Mouse (Mus musculus): Measurements from ENCODE around the gene 1700009N14Rik. TPM values are rescaled to one million over a fixed set of nuclear protein-coding genes. Genes with fewer than 3 reads are reported as not detected.

The 1700009N14Rik gene
- not detected in 2 replicates for polyA plus RNA-seq (2015; fragmentation: Nextera tagmentation; extraction: Ambion mirVana)

DNA sequence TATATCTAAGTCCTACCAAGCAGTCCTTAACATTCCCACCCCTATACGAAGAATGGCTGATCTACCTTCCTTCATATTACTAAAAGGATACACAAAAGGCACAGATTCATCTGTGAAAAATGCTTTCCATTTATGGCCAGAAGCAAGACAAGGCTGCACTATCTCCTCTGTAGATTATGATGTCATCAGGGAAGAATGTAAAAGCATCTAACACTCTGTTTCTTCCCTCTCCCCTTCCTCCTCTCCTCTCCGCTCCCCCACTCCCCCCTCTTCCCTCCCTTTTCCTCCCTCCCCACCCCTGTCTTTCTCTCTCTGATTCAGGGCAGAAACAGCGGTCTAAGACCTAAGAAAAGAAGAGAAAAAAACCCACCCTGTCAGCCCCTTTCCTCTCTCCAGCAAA lies at the start of gene 1700009N14Rik:
Gene 1700009N14Rik (plus strand): TSS at position 227 of the 400 bp plus-strand sequence.
- WGBS = 58% methylated on average over 3 of the region's 3 CpGs
- H3K4me1 ChIP-seq = no peaks in the 10 kb centered on the region
- H3K9me3 ChIP-seq (replicated peaks) = no peaks in the 10 kb centered on the region
- H3K4me3 ChIP-seq (replicated peaks) = no peak within 1 kb of the TSS
- no peaks in the 10 kb centered on the region for H3K27me3 ChIP-seq
- no peak for ATAC-seq (ENCODE audit: insufficient number of reproducible peaks, low FRiP score, low TSS enrichment, low read depth)
- no peaks in the 10 kb centered on the region for H3K36me3 ChIP-seq
- H3K9ac ChIP-seq = no peak within 1 kb of the TSS
- H3K27ac ChIP-seq (replicated peaks) = no peak within 1 kb of the TSS
- H3K4me2 ChIP-seq (replicated peaks) = no peak within 1 kb of the TSS

DNA sequence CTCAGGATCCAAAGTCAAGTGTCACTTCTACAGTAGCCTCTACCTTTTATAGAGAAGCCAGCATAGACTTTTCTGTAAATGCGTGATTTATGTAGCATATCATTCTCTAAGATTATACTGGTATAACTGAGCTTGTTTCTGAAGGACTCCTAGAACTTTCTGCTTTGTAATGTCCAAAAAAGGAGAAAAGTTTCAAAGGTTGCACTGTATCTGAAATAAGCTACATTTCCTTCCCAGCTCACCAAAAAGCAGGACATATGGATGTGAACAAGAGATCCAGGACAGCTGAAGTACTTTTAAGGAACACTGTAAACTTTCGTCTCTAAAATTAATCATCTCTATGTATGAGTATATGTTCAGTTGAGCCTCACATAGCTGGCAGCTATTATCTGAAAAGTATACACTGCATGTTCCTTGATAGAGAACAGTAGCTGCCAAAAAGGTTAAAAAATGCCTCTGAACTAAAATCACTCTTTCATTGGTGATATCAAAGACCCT lies 12.2 kb upstream of the 1700009N14Rik start:
- Histone ChIP-seq H3K9ac (no peak overlapping the region), H3K4me1 (no peaks in the 10 kb centered on the region), H3K4me3 (replicated peaks) (no peak overlapping the region), H3K9me3 (replicated peaks) (no peaks in the 10 kb centered on the region), H3K4me2 (replicated peaks) (no peak overlapping the region), H3K27ac (replicated peaks) (no peak overlapping the region), H3K36me3 (no peaks in the 10 kb centered on the region), H3K27me3 (no peaks in the 10 kb centered on the region)
- WGBS = 80% methylated on average over 2 of the region's 2 CpGs
- no peak for ATAC-seq (ENCODE audit: insufficient number of reproducible peaks, low FRiP score, low TSS enrichment, low read depth)

DNA sequence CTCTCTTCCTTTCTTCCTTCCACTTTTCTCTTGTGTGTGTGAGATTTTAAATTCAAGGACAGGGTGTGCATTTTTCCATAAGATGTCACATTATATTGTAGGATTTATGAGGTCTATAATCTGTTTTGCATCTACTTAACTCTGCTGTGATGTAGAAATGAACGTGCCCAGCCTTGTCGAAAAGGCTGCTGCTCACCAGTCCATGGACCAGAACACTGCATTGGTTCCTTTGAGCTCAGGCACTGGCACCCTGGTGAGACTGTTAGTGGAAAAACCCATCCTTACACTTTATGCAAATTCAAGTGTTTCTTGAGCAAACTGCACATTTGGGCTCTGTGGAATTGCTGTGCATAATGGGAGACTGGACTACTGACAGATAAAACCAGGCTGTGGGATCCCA lies 24.2 kb downstream of the 1700009N14Rik start:
- Histone ChIP-seq H3K4me2 (replicated peaks) (no peak overlapping the region), H3K4me1 (no peaks in the 10 kb centered on the region), H3K27ac (replicated peaks) (no peak overlapping the region), H3K27me3 (no peaks in the 10 kb centered on the region), H3K36me3 (no peaks in the 10 kb centered on the region), H3K4me3 (replicated peaks) (no peak overlapping the region), H3K9me3 (replicated peaks) (no peaks in the 10 kb centered on the region), H3K9ac (no peak overlapping the region)
- ATAC-seq (ENCODE audit: insufficient number of reproducible peaks, low FRiP score, low TSS enrichment, low read depth) = no peak
- WGBS = 73% methylated on average over 2 of the region's 2 CpGs

DNA sequence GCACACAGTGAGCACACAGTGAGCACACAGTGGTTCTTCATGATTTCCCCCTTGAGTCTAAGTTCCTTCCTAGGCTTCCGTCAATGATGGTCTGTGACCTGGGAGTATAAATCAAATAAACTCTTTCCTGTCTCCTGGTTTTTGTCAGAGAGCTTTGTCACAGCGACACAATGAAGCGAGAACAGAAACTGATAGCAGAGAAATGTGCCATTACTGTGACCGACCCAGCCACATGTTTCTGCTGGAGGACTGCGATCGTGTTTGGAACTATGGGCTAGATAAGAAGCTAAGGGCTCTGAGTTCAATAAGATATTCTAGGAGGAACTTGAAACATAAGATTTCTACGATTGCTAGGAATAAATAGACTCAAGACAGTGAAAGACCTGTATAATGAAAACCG lies 36.3 kb downstream of the 1700009N14Rik start:
- H3K4me1 ChIP-seq = no peaks in the 10 kb centered on the region
- H3K27me3 ChIP-seq = no peaks in the 10 kb centered on the region
- H3K9ac ChIP-seq = no peak overlapping the region
- no peak for ATAC-seq (ENCODE audit: insufficient number of reproducible peaks, low FRiP score, low TSS enrichment, low read depth)
- H3K27ac ChIP-seq (replicated peaks) = no peak overlapping the region
- WGBS = 86% methylated on average over 8 of the region's 8 CpGs
- no peaks in the 10 kb centered on the region for H3K36me3 ChIP-seq
- no peak overlapping the region for H3K4me2 ChIP-seq (replicated peaks)
- H3K9me3 ChIP-seq (replicated peaks) = no peaks in the 10 kb centered on the region
- no peak overlapping the region for H3K4me3 ChIP-seq (replicated peaks)

DNA sequence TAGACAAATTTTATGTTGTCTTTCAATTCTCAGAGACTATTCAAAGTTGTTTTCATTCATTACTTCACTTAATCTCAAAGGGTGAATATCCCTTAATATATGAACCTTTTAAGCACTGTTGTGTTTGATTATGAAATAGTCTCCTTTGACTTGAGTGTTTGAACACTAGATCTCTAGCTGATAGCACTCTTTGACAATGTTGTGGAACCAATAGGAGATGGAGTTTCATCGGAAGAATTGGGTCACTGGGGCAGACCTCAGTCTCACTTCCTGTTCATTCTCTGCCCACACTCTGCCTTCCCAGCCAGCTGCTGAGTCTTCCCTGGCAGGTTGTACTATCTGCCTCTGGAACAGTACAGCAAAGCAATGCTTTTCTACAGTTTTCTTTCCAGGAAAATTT lies 43.5 kb downstream of the 1700009N14Rik start:
- 77% methylated on average over 1 of the region's 1 CpGs for WGBS
- Histone ChIP-seq H3K27ac (replicated peaks) (no peak overlapping the region), H3K4me2 (replicated peaks) (no peak overlapping the region), H3K27me3 (no peaks in the 10 kb centered on the region), H3K36me3 (no peaks in the 10 kb centered on the region), H3K9me3 (replicated peaks) (no peaks in the 10 kb centered on the region), H3K9ac (no peak overlapping the region), H3K4me1 (no peaks in the 10 kb centered on the region), H3K4me3 (replicated peaks) (no peak overlapping the region)
- no peak for ATAC-seq (ENCODE audit: insufficient number of reproducible peaks, low FRiP score, low TSS enrichment, low read depth)

DNA sequence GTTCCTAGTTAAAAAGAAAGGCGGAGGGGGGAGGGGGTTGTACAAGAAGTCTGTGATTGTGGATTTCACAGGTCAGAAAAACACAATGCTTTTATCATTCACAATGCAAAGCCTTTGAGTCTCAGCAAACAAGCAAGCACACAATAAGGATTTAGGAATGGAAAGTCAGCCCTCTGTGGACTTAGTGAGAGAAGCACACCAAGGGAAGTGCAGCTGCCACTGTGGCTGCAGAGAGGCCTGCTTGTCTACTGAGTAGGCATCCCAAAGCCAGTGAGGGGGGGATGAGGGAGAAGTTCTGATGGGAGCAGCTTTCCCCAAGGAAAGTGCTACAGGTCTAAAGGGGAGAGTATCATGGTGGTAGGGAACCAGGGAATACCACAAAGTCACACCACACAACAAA lies 45.8 kb downstream of the 1700009N14Rik start:
- H3K27ac ChIP-seq (replicated peaks) = no peak overlapping the region
- 67% methylated on average over 1 of the region's 1 CpGs for WGBS
- H3K9me3 ChIP-seq (replicated peaks) = no peaks in the 10 kb centered on the region
- H3K4me1 ChIP-seq = no peaks in the 10 kb centered on the region
- no peak overlapping the region for H3K9ac ChIP-seq
- no peak overlapping the region for H3K4me3 ChIP-seq (replicated peaks)
- no peak for ATAC-seq (ENCODE audit: insufficient number of reproducible peaks, low FRiP score, low TSS enrichment, low read depth)
- no peaks in the 10 kb centered on the region for H3K36me3 ChIP-seq
- H3K4me2 ChIP-seq (replicated peaks) = no peak overlapping the region
- no peaks in the 10 kb centered on the region for H3K27me3 ChIP-seq
